Mouse (Mus musculus) erythroid progenitor cell, adult 5-6 weeks (primary cell): Measurements from ENCODE around the gene Kmt2c. TPM values are rescaled to one million over a fixed set of nuclear protein-coding genes. Genes with fewer than 3 reads are reported as not detected.

ENCODE experiments used
- ATAC-seq: replicated peaks from 2 replicates; pipeline ENCODE4 v1.8.0; 2016; ENCODE audit warnings: moderate number of reproducible peaks, mild to moderate bottlenecking, moderate TSS enrichment, inconsistent platforms; ENCODE audit not compliant: poor library complexity, low FRiP score, severe bottlenecking
- total RNA-seq, 2 experiments: library from RNA; stranded (forward) in 1 of 2; stranded (reverse) in 1 of 2; fragments of 150-400 nt in 1 of 2; fragments of 186-747, 209-891 nt in 1 of 2; gene quantifications; 2 replicates each; pipeline versions ENCODE4 v1.2.3 to v1.2.4; 2015 to 2017; ENCODE audit warnings: low replicate concordance in 2 of 2

Kmt2c gene
- total RNA-seq, 2 experiments from 2014 or later, result 153 TPM

GRCm38 (mm10) chr5:25415382-25415781 lies 83.2 kb downstream of the Kmt2c start:
- ATAC-seq, result no peak

- ATAC-seq, result no peak
Observed at GRCm38 (mm10) chr5:25396727-25397126, 101.9 kb downstream of the Kmt2c start.

GRCm38 (mm10) chr5:25392655-25393054 lies 105.9 kb downstream of the Kmt2c start:
- ATAC-seq, result no peak

GRCm38 (mm10) chr5:25383581-25383980 lies 115.0 kb downstream of the Kmt2c start:
- ATAC-seq, result no peak

GRCm38 (mm10) chr5:25379188-25379587 lies 119.4 kb downstream of the Kmt2c start:
- no peak for ATAC-seq

GRCm38 (mm10) chr5:25368420-25368819 lies 130.2 kb downstream of the Kmt2c start:
- ATAC-seq, result no peak

- no peak for ATAC-seq
Observed at GRCm38 (mm10) chr5:25367126-25367525, 131.5 kb downstream of the Kmt2c start.

GRCm38 (mm10) chr5:25353509-25353908 lies 145.1 kb downstream of the Kmt2c start:
- no peak for ATAC-seq

GRCm38 (mm10) chr5:25331322-25331721 lies 167.3 kb downstream of the Kmt2c start:
- no peak for ATAC-seq

- ATAC-seq, result no peak
Observed at GRCm38 (mm10) chr5:25313881-25314280, 184.7 kb downstream of the Kmt2c start.

- no peak for ATAC-seq
Observed at GRCm38 (mm10) chr5:25310226-25310625, 188.4 kb downstream of the Kmt2c start.

- no peak for ATAC-seq
Observed at GRCm38 (mm10) chr5:25296830-25297229, 201.8 kb downstream of the Kmt2c start.

- ATAC-seq, result no peak
Observed at GRCm38 (mm10) chr5:25283988-25284387, 214.6 kb downstream of the Kmt2c start.

GRCm38 (mm10) chr5:25276365-25276764 lies 222.2 kb downstream of the Kmt2c start:
- ATAC-seq, result no peak

- ATAC-seq, result no peak
Observed at GRCm38 (mm10) chr5:25275629-25276028, 223.0 kb downstream of the Kmt2c start.

GRCm38 (mm10) chr5:25268258-25268888 lies 230.2 kb downstream of the Kmt2c start:
- no peak for ATAC-seq

- no peak for ATAC-seq
Observed at GRCm38 (mm10) chr5:25262266-25262665, 236.3 kb downstream of the Kmt2c start.

GRCm38 (mm10) chr5:25261452-25261851 lies 237.1 kb downstream of the Kmt2c start:
- no peak for ATAC-seq

- no peak for ATAC-seq
Observed at GRCm38 (mm10) chr5:25256686-25257085, 241.9 kb downstream of the Kmt2c start.

- ATAC-seq, result no peak
Observed at GRCm38 (mm10) chr5:25254491-25254890, 244.1 kb downstream of the Kmt2c start.

GRCm38 (mm10) chr5:25252825-25253544 lies 245.6 kb downstream of the Kmt2c start:
- no peak for ATAC-seq

GRCm38 (mm10) chr5:25252423-25252822 lies 246.2 kb downstream of the Kmt2c start:
- ATAC-seq, result no peak
